Mouse (Mus musculus) liver, postnatal 0 days (tissue): ENCODE results near the gene Eif2ak3.

Experiments used
- CTCF ChIP-seq: sonication (generic); IDR thresholded peaks from 2 replicates; pipeline ENCODE4 v1.5.1; 2016; ENCODE audit warnings: antibody characterized with exemption, low read depth
- EP300 ChIP-seq: IDR thresholded peaks from 2 replicates; pipeline ENCODE4 v1.6.1; 2016; ENCODE audit warnings: antibody characterized with exemption, low read depth, mild to moderate bottlenecking

DNA sequence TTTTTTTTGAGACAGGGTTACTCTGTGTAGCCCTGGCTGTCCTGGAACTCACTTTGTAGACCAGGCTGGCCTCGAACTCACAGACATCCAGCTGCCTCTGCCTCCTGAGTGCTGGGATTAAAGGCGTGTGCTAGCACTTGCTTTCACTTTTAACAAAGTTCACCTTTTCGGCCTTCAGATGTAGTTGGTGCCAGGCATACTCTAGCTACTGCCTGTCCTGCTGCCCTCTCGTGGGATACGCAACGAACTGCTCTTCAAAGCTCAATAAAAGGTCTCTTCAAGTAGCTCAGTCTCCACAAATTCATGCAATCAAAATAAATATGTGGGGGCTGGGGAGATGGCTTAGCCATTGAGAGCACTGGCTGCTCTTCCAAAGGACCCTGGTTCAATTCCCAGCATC, 53.9 kb downstream of the Eif2ak3 start:
- TF ChIP-seq CTCF (no peak), EP300 (no peak)
